Mouse (Mus musculus) right cerebral cortex, postnatal 36 days (tissue): Measurements from ENCODE around the gene Ins1.

ENCODE experiments used
- DNase-seq, 2 experiments: peaks; one replicate each; pipeline ENCODE4 v3.0.0; 2022; ENCODE audit warnings: low spot score in 2 of 2, mixed read lengths in 1 of 2

Ins1 gene

GRCm38 (mm10) chr19:52263997-52264396, at the start of gene Ins1:
Ins1 (plus strand) TSS chr19:52264297.
- no peak for DNase-seq
